Mouse (Mus musculus) lung, adult 18-20 months (tissue): ENCODE data around the gene Fbxo47.

ENCODE experiments used
- DNase-seq, 2 experiments: peaks; one replicate each; pipeline ENCODE4 v3.0.0; 2022; ENCODE audit warnings: mixed read lengths in 2 of 2

The Fbxo47 gene

DNA sequence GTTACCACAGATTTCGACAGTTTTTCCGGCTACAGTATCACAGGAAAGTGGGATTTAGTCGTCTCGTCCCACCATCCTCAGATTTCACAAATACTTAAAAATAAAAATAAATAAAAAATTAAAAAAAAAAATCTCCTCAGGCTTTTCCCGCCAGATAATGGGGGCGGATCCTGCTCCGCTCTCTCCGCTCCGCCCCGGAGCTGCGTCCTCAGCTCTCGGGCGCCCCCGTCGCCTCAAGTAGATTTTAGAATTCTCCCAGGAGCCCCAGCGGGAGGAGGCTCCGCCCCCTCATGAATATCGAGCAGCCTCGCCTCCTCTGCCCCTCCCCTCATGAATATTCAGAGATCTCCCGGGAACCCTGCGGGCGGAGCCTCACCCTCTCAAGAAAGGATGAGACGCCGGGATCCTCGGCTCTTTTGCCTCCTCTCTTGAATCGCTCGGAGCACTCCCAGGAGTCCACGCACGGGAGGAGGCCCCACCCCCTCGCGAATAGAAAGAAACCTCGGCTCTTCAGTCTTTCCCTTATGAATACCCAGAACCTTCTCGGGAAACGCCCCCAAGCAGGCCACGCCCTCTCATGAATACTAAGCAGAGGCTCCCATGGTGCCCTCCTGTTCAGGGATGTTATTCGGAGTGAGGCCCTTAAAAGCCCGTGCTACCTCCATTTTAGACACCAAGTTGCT lies at the start of gene Fbxo47:
Gene Fbxo47 (minus strand): TSS at position 237 of the 683 bp plus-strand sequence.
- peak; percentile 97 to 98 for DNase-seq

DNA sequence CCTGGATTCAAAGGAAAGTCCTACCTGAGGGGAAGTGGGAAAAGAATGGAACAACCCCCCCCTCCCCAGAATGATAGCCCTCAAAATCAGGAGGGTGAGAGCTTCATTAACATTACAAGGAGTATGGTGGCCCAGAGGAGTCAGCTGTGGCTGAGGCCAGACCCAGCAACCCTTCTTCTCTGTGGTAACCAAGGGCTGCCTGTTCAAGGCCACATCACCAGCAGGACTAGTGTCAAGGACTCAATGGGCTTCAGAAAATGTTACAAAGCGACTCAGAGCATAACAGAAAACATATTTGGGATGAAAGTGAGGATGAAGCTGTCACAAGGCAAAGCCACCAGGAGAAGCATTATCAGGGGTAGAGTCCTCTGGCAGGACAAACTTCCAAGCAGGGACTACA lies 49.6 kb upstream of the Fbxo47 start:
- no peak for DNase-seq

DNA sequence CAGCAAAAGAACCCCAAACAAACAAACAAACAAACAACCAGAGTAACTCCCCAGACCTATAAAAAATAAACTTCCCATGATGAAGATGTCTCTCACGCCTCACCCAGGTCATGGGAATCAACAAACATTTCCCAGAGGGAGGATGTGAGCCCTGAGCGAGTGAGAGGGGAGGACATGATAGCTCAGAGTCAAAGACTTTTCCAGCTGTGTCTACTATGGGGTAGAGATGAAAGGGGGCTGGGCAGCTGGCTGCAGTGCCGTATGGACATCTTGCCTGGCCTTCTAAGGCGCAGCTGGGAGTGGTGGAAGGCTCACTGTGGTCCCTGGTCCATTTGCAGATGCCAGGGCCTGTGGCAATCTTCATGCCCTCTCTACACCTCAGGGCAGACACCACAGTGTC lies 45.0 kb upstream of the Fbxo47 start:
- no peak for DNase-seq

DNA sequence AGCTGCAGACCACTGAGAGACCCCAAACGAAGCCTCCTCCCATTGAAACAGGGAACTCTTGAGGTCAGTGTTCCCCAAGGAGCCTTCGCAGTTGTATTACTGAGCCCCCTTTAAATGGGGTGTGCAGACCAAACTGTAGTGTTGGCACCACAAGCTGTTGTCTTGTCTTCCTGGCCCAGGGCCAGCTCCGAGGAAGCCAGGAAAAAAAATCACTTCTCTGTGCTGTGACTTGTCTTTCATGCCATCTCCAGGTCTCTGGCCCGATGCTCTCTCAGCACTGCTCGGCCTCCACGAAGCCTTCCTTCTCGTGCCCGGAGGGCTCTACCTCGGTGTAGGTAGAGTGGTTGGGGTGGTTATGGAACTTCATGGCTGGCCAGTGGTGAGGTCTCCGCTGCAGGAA lies 40.3 kb upstream of the Fbxo47 start:
- DNase-seq, result no peak

DNA sequence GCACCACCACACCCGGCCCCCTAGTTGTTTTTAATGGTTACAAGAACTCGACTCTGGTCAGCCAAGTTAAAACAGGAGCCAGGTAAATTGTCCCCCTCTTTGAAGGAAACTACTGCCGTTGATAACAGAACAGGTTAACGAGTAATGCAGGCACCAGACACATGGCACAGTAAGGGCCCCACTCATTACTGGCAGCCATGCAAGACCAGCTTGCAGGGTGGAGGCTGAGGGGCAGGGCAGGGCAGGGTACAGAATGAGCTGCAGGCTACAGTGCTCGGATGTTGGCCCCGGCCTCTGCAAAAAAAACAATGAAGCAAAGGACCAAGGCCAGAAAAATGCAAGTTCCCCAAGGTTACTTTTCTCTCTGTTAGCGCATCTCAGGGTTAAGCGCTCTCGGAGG lies 39.7 kb upstream of the Fbxo47 start:
- no peak for DNase-seq

DNA sequence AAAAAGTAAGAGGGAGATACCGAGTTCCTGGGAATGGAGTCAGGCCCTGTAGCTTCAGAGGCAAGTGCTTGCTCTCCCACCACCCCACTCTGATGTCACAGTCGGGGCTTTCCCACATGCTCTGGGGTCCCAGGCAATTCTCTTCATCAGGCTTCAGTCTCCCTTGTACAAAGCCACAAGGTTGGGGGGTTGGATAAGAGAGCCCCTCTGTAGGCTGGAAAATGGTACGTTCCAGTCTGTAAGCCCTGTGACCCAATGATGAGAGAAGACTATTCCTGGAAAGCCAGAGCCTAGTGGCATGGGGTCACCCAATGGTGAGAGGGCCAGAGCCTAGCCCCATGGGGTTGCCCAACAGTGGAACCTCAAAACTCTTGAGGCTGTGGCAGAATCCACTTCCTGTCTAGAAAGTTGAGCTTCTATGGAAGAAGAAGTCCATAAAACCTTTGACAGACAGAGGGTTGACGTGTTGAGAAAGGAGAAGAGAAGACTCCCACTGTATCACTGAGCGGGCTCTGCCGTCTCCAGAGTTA lies 32.1 kb upstream of the Fbxo47 start:
- peak; percentile 24 to 33 for DNase-seq

DNA sequence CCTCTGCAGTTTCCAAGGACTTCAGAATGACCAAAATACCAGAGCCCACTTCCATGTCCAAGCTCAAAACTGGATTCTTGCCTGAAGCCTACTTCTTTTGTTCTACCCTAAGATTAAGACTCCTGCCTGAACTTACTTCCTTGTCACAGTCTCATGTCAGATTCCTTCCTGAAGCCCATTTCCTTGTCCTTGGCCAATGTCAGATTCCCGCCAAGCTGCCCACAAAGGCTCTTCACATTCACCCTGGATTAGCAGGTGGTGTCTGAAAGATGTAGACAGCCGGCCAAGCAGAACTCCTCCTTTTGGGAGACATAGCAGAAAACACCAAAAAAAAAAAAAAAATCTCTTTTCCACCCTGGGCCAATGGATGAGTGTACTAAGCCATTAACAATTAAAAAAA lies 31.5 kb upstream of the Fbxo47 start:
- DNase-seq, result no peak

DNA sequence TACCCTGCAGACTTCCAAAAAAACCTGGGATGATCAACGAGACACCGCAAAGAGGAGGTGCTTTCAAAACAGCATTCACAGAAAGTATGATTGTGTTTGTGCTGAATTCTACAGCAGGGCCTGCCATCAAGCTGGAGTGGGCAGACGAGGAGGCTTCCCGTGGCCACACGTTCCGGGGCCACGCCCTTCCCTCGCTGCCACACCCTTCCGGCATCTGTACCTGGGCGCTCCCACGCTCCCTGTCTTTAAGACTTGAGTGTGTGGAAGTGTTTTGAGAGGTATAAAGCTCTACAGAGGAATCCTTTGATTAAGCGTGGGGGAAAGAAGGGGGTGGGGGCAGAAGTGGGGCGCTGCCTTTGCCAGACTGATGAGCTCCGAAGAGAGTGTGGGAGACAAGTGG lies 29.2 kb upstream of the Fbxo47 start:
- no peak for DNase-seq

DNA sequence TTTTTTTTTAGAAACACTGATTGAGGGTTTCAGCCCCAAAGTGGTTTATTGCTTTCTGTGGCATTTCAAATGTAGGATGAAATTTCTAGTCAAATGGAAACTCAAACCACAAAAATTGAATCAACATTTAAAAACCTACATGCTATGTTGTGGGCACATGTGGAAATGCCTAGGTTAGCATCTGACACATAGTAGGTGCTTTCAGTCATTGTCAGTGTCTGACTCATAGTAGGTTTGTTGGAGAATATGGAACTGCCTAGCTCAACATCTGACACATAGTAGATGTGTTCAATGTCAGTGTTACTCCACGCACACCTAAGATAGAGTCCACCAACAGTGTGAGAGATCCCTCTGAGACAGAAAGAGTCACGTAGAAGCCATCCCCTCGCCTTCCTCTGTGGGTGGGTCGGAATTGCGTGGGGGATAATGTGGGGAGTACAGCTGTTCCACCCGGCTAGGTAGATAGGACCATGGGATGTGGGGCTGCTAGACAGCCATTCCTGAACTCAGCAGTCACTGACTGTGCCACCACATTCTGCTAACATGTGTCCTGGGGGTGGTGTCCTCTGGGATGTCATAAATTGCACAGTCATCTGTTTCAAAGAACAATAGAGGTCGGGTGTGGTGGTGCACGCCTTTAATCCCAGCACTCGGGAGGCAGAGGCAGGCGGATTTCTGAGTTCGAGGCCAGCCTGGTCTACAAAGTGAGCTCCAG lies 24.8 kb upstream of the Fbxo47 start:
- DNase-seq, result no peak

DNA sequence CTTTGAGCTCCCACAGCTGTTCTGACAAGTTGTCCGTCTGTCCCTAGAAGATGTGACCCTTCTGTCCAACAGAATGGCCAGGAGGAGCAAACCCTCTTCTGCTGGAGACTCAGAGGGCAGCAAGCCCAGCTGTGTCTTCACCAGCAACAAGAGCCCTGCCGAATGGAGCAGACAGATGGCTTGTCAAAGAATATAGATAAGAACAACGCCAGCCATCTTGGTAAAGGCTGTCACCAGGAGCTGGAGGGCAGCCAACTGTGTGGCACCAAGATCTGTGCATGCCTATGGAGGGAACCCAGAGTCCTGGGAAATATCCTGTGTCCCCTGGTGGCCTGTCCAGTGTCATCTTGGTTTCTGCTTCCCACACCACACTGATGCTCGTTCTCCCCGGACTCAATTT lies 24.0 kb upstream of the Fbxo47 start:
- no peak for DNase-seq

DNA sequence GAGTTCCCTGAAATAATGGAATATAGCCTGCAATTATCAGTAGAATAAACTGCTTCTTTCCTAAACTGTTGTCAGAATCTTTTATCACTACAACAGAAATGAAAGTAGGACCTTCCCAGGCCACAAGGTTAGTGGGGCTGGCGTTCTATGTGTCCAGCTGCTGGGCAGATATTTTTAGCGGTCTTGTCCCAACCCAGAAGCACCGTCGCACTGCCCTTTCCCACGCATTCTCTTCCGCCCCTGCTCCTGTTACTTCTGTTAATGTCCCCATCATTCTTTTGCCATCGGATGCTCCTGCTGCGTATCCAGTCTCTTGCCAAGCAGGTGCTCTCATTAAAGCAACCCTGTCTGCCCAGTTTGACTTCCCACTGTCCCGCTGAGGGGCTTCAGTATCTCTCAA lies 23.0 kb upstream of the Fbxo47 start:
- DNase-seq, result no peak

DNA sequence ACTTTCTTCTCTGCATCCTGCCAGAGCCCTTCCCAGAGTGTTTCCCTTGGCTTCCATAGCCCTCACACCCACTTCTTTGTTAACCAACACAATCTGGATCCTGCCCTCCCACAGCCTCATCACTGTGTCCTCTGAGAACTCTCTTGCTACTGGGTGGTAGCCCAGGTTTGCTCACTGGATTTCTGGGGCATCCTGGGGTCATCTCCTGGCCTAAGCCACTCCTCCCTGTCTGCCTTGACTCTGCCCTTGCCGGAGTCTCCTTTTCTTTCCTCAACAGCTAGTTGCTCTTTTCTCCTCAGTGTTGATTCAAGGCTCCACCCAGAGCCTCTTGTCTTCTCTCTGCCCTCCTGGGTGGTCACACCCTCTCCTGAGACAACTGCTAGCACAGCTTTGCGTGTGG lies 22.0 kb upstream of the Fbxo47 start:
- DNase-seq, result no peak

DNA sequence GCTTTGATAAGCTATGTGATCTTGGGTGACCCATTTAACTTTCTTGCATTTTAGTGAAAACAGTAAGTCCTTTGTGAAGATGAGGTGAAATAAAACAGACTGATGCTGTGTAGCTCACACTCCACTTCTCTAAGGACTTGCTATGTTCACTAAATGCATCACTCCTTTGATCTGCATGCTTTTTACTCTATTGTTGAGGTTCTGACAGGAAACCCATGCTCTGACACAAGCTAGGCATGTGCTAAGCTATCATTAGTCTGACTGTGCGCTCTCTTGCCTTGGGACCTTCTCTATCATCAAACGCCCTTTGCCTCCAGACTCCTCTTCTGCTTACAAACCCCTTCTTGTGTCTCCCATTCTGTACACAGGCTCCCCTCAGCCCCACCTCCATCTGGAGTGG lies 21.6 kb upstream of the Fbxo47 start:
- no peak for DNase-seq

DNA sequence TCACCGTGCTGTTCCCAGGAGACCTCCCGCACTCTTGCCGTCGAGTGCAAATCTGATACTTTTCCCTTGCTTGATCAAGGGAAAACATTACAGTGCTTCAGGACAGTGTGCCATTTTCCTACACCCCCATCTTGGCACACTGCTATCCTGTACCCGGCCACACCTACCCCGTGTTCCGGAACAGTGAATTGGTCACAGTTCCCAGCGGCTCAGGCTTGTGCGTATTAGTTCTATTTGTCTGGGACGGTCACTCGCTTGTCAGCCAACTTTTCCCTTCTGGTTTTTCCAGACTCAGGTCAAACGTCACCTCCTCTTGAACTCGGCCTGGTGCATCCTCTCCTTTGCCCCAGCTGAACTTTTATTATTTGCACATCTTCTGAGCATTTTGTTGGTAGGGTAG lies 20.8 kb upstream of the Fbxo47 start:
- DNase-seq, result no peak

DNA sequence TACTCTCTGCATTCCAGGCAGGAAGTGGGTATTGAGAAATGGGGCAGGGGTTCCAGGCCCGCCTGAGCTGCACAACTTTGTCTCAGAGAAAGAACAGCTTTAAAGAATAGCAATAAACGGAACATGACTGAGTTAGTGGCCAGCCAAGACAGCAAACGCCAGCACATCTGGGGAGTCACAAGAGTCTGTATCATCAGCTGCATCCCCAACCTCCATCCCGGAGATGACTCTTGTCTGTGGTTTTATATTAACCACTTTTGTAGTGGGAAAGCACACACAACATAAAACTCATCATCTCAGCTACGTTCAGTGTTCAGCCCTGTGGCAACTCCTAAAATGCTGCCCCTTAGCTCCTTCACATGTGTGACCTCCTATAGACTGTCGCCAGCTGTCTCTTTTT lies 17.9 kb upstream of the Fbxo47 start:
- DNase-seq, result no peak

DNA sequence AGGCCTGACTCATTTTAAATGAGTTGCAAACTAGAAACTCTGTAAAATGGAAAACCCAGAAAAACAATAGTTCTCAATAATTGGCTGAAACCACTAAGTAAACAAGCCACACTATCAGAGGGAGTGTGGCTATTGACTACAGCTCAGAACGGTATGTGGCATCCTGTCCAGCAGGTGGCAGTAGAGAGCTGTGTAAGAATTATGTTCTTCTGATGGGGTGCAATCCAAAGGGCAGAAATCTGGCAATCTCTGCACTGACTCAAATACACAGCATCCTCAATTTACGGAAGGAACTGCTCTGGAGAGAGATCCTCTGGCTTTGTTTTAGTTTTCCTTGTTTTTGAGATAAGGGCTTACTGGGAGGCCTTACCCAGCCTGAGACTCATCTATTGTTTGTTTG lies 15.9 kb upstream of the Fbxo47 start:
- peak; percentile 84 to 90 for DNase-seq

DNA sequence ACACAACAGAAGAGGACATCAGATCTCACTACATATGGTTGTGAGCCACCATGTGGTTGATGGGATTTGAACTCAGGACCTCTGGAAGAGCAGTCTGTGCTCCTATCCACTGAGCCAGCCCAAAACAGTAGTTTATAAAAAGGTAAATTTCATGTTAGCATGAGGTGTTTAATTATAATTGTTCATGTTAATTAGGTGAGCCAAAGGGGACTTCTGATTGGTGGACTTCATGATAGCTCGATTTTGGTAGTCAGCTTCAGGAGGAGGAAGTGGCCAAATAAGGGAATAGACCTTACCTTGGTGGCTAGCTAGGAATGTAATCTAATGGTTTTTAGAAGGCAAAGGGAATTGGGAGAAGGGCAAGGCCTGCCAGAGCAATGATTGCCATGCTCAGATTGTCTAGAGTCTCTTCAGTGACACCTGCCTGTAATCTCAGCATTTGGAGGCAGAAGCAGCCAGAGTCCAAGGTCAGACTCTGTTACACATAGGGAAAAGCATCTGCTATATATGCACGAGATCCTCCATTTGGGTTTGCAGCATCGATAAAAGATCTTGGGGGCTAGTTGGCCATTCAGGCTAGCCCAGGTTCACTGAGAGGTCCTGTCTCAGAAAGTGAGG lies 13.7 kb upstream of the Fbxo47 start:
- DNase-seq, result no peak

DNA sequence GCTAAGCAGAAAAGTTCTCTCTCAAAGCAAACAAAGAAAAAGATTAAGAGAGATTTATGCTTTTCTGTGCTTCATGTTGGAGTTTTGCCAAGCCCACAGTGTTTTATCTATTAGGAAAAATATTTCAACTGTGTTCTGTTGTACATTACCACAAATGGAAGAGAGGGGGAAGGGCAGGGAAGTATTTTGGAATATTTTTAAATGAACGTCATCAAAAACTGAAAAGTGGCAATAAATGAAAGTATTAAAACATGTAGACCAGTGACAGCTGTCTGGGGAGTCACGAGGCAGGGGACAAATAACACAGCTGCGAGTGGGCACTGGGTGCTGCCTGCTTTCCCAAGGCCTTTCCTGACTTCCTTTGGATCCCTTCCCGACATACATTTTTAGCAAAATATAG lies 12.7 kb upstream of the Fbxo47 start:
- DNase-seq, result no peak

DNA sequence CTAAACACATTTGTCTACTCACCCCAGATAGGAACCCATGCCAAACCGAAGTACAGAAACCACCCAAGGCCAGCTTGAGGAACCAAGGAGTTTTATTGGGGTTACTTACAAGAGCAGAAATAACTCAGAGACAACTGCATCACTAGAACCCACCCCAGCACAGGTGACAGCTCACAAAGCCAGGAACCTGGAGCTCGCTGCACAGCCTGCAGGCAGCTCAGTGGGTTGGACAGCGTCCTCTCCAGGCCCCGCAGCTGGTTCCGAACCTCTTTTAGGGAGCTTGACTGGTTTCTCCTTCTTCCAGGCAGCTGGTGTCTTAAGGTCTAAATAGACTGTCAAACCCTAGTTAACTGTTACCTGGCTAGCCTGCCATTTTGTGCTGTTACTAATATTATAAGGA lies 7.9 kb upstream of the Fbxo47 start:
- DNase-seq, result no peak

DNA sequence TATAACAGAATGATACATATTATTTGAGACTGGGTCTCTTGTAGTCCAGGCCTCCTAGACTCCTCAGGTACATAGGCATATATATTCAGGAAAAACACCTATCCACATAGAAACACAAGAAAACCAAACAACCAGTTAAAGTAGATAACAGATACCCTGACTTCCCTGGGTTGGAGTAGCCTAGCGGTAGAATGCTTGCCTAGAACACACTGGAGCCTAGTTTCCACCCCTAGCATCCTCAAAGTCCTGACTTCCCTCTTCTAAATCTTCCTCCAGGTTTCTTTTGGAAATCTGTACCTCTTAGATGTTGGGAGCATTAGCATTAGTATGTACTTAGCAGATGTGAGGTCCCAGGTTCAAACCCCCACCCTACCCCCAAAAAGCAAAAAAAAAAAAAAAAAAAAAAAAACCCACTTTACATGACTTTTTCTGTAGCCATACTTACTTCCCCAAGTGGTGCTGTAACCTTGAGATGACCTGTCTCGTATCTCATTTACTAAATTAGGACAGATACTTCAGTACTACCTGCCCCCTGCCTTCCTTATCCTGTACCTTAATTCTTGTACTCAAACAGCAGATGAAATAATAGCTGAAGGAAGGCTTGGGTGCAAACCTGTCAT lies 1.5 kb upstream of the Fbxo47 start:
- DNase-seq, result no peak

DNA sequence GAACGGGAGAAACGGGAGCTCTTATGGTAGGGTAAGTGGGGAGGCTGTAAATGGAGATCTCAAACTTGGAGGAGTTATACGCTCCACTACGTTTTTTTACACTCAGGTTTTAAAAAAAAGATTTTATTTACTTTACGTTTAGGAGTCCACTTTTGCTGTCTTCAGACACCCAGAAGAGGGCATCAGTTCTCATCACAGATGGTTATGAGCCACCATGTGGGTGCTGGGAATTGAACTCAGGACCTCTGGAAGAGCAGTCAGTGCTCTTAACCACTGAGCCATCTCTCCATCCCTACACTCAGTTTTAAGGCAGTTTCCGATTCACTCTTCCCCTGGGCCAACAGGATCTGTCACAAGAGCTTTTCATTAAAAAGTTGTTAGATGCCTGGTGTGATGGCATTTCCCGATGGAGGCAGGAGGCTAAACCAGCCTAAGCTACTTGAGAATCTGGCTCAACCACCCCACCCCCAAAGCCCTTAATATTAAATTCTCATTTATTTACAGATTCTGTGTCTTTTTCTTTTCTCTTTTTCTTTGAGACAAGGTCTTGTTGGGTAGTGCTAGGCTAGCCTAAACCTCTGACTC lies 739 bp upstream of the Fbxo47 start:
- DNase-seq, result no peak

DNA sequence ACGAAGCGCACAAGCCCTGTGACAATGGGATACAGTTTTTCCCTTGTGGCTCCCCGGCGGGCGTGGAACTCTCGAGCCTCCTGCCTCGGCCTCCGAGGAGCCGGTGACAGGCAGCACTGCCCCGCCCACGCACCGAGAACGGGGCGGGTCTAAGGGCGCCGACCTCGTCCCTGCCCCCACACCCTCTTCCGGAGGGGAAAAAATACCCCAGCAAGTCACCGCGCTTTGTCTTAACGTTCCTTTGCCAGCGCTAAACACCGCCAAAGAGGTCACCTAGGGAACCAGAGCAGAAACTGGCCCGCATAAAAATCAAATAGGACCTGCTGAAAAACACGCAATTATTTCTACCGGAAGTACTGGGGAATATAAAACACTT lies 424 bp downstream of the Fbxo47 start:
- DNase-seq, result peak; percentile 80 to 81

DNA sequence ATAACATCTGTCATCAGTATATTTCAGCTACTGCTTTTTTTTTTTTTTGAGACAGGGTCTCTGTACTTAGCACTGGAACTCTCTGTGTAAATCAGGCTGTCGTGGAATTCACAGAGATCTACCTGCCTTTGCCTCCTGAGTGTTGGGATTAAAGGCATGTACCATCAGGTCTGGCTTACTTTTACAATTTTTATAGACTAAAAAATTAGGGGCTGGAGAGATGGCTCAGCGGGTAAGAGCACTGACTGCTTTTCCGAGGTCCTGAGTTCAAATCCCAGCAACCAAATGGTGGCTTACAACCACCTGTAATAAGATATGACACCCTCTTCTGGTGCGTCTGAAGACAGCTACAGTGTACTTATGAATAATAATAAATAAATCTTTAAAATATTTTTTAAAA lies 3.6 kb downstream of the Fbxo47 start:
- no peak for DNase-seq
